Mouse (Mus musculus) ES-E14 (cell line): Measurements from ENCODE around the gene Evpl. TPM values are rescaled to one million over a fixed set of nuclear protein-coding genes. Genes with fewer than 3 reads are reported as not detected.

Experiments used
- DNase-seq: peaks from one replicate; pipeline ENCODE4 v3.0.0-alpha.2; 2013; ENCODE audit warnings: low read depth, low spot score
- H3K27ac ChIP-seq: 2 replicates; pipeline ENCODE4 v1.5.1; 2012; ENCODE audit warnings: low read depth, mild to moderate bottlenecking, low read length, moderate library complexity, mixed read lengths; ENCODE audit not compliant: poor library complexity, insufficient read depth, severe bottlenecking
- H3K36me3 ChIP-seq: 2 replicates; pipeline ENCODE4 v1.6.1; 2012; ENCODE audit warnings: mild to moderate bottlenecking, low read length, moderate library complexity, mixed read lengths; ENCODE audit not compliant: control insufficient read depth, poor library complexity, insufficient read depth, severe bottlenecking
- H3K4me1 ChIP-seq, 2 experiments: fragments of 150-350 bp in 1 of 2; sonication (generic) in 1 of 2; 2 replicates each; pipeline ENCODE4 v1.6.1; 2012; ENCODE audit warnings: low read length in 2 of 2, mild to moderate bottlenecking in 1 of 2, mixed read lengths in 1 of 2; ENCODE audit not compliant: control insufficient read depth in 2 of 2, insufficient read depth in 2 of 2, poor library complexity in 1 of 2
- H3K4me3 ChIP-seq, 2 experiments: fragments of 150-350 bp in 1 of 2; sonication (generic) in 1 of 2; 2 replicates each; pipeline ENCODE4 v1.5.1; 2012; ENCODE audit warnings: low read length in 2 of 2, low read depth in 1 of 2, mild to moderate bottlenecking in 1 of 2, mixed read lengths in 1 of 2; ENCODE audit not compliant: insufficient read depth in 1 of 2, poor library complexity in 1 of 2, severe bottlenecking in 1 of 2
- H3K9ac ChIP-seq: 2 replicates; pipeline ENCODE4 v1.6.1; 2012; ENCODE audit warnings: low read depth, mild to moderate bottlenecking, low read length, mixed read lengths; ENCODE audit not compliant: poor library complexity, insufficient read depth, severe bottlenecking
- H3K9me3 ChIP-seq: fragments of 150-350 bp; sonication (generic); 2 replicates; pipeline ENCODE4 v1.6.1; 2012; ENCODE audit warnings: low read depth, mild to moderate bottlenecking, low read length; ENCODE audit not compliant: control insufficient read depth, insufficient read depth
- CHD2 ChIP-seq: IDR thresholded peaks from 2 replicates; pipeline ENCODE4 v1.6.1; 2014; ENCODE audit warnings: mild to moderate bottlenecking, low read depth, low read length, inconsistent platforms
- HCFC1 ChIP-seq: IDR thresholded peaks from 2 replicates; pipeline ENCODE4 v1.6.1; 2012; ENCODE audit warnings: low read length, inconsistent platforms, borderline replicate concordance; ENCODE audit not compliant: insufficient read depth
- MAFK ChIP-seq: IDR thresholded peaks from 2 replicates; pipeline ENCODE4 v1.6.1; 2014; ENCODE audit warnings: mild to moderate bottlenecking, low read depth, low read length, inconsistent platforms; ENCODE audit not compliant: insufficient read depth
- ZC3H11A ChIP-seq: IDR thresholded peaks from 2 replicates; pipeline ENCODE4 v1.6.1; 2012; ENCODE audit warnings: low read depth, mild to moderate bottlenecking, inconsistent platforms, low read length, borderline replicate concordance
- ZNF384 ChIP-seq: IDR thresholded peaks from 2 replicates; pipeline ENCODE4 v1.6.1; 2012; ENCODE audit warnings: low read depth, low read length, inconsistent platforms
- in situ Hi-C, 2 experiments: fragments of 600-800 bp; cut with MboI; formaldehyde crosslinking; loops; one replicate each; pipeline ENCODE4 v1.15.1; 2025; ENCODE audit warnings: low sequenced_read_pairs in 2 of 2, inconsistent platforms in 1 of 2; ENCODE audit not compliant: unreplicated experiment in 2 of 2
- total RNA-seq: library from RNA; depleted of rRNA; stranded (reverse); fragments of 300-350 nt; gene quantifications from 2 replicates; pipeline ENCODE4 v1.2.3, GENCODE M21; 2012

Gene Evpl
- total RNA-seq, 1 experiment = 2.9 TPM

DNA sequence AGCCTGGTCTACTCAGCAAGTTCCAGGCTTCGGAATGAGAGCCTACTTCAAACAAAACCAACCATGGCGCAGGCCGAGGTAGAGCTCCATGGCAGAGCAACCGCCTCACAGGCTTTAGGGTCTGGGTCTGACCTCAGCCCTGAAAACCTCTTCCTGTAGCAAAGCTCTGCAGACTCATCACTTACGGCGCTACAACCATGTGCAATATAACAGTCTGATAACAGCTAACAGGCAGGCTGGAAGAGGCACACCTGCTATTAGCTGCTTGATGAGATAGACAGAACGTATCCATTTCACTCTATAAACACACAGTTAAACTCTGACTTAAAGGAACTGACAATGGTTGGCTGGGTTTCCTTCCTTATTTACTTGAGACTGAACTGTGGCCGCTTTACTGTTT lies 21.6 kb upstream of the Evpl start:
- no peak for DNase-seq
- Histone ChIP-seq H3K27ac (no peak overlapping the region), H3K36me3 (peaks cover 72% of the 10 kb centered on the region), H3K9ac (no peak overlapping the region), H3K4me1 (no peaks in the 10 kb centered on the region), H3K4me3 (no peak overlapping the region), H3K9me3 (no peaks in the 10 kb centered on the region)
- no peak for TF ChIP-seq HCFC1
- no peak for TF ChIP-seq MAFK
- TF ChIP-seq CHD2 = no peak
- TF ChIP-seq ZC3H11A = no peak
- TF ChIP-seq ZNF384 = no peak
- in situ Hi-C loops = no loop called here

DNA sequence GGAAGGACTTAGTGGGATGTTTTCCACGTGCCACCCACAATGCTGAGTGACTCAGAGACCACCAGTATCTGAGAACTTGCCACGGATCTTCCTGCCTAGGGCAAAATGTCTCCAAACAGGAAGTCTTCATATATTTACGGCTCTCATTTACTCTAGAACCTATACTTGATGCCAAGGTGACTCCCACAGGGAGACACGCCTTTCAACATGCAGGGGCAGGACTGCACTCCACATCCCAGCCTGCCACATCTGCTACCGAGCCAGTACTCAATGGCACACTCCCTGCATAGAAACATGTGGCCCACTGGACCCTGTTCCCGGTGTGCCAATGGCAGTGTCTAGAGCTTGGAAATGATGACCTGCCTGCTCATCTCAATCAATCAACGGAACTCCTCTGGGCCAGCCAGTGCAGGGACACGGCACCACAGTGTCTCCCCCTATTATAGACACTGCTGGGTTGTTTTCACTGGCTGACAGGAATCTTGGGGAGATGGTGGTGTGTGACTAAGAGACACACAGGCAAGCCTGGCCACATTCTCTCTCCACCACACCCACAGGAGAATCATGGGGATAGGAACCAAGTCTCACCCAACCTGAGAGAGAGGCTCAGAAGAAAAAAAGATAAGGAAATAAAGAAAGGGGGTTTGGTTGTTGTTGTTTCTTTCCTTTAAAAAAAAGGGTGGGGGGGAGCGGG lies 18.3 kb upstream of the Evpl start:
- Histone ChIP-seq H3K4me1 (no peaks in the 10 kb centered on the region), H3K36me3 (peaks cover 66% of the 10 kb centered on the region), H3K9ac (no peak overlapping the region), H3K9me3 (no peaks in the 10 kb centered on the region), H3K27ac (no peak overlapping the region), H3K4me3 (no peak overlapping the region)
- in situ Hi-C loops = no loop called here
- no peak for DNase-seq
- TF ChIP-seq ZC3H11A (no peak), HCFC1 (no peak), MAFK (no peak), CHD2 (no peak), ZNF384 (no peak)

DNA sequence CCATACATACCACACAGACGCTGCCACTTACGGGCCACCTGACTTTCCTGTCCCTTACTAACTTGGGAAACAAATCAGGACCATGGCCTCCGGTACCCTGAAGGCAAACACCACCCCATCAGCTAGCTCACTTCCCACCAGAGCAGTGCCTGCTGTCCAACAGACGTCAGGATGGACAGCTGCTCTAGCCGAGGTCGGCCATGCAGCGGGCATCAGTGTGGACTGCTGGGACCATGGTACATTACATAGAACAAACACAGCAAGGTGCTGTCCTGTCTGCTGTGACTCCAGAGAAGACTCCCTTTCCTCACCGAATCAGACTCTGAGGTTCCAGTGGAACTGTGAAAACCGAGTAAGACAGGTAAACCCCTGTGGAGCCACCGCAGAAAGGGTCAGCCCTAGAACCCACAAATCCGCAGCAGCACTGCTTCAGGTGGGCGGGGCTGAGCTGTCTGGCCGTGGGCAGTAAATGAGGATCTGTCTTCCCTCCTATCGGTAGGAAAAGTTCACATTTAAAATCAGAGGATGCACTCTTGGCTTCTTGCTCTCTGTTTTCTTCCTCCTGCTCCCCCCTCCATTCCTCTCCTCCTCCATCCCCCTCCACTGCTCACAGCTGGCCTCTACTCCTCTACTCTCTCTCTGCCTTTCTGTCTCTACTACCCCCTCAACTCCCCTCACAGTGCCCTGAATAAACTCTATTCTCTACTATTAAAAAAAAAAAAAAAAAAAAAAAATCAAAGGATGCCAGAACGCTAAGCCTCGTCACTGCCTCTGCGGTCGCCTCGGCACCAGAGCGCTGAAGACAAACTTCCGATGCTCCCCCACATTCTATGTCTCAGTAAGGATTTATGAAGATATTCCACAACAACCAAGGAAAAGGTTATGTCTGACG lies 17.5 kb upstream of the Evpl start:
- no peak for DNase-seq
- no peaks in the 10 kb centered on the region for H3K4me1 ChIP-seq
- in situ Hi-C loops = no loop called here
- no peak overlapping the region for H3K27ac ChIP-seq
- peaks cover 67% of the 10 kb centered on the region for H3K36me3 ChIP-seq
- H3K9me3 ChIP-seq = no peaks in the 10 kb centered on the region
- H3K4me3 ChIP-seq = no peak overlapping the region
- H3K9ac ChIP-seq = no peak overlapping the region
- TF ChIP-seq ZC3H11A (no peak), CHD2 (no peak)

DNA sequence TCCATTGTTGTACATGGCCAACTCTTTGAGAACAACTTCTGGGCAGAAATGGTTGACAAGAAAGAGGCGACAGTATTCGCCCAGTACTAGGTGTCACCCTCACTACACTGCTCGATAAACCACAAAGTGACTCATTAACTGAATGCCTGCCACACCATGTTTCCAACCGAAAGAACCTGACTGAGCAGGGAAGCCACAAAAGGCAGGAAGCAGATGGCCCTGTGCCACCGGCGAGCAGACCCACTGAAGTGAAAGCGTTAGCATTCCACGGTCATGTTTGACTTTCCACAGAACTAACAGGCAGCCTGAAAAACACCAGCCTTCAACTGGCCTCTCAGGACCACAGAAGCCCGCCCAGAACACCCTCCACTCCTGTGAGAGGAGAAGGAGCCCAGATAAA lies 16.8 kb upstream of the Evpl start:
- Histone ChIP-seq H3K4me1 (no peaks in the 10 kb centered on the region), H3K36me3 (peaks cover 66% of the 10 kb centered on the region), H3K9ac (no peak overlapping the region), H3K9me3 (no peaks in the 10 kb centered on the region), H3K4me3 (no peak overlapping the region), H3K27ac (no peak overlapping the region)
- no peak for DNase-seq
- TF ChIP-seq ZC3H11A (no peak), CHD2 (no peak), ZNF384 (no peak), MAFK (no peak), HCFC1 (no peak)
- in situ Hi-C loops = no loop called here
